Mouse (Mus musculus) adipocyte (in vitro differentiated cells): ENCODE data around the gene Pcyt2.
A peak's percentile ranks its signal among the peaks of the same experiment; 100 is the strongest.
"Not testable (repeated sequence)": the region's sequence is repeated elsewhere in the genome, so short reads cannot be mapped to it uniquely, and the experiment has no call there.

Source experiments
- DNase-seq: peaks from one replicate; pipeline ENCODE4 v3.0.0-alpha.2; 2016; ENCODE audit warnings: low spot score

Gene Pcyt2

GRCm38 (mm10) chr11:120615606-120616203 lies 2.0 kb downstream of the Pcyt2 start:
- no peak for DNase-seq

GRCm38 (mm10) chr11:120615167-120615566 lies 2.6 kb downstream of the Pcyt2 start:
- no peak for DNase-seq

GRCm38 (mm10) chr11:120613976-120614375 lies 3.8 kb downstream of the Pcyt2 start:
- DNase-seq, result no peak

- no peak for DNase-seq
Measured at GRCm38 (mm10) chr11:120613481-120613972, 4.2 kb downstream of the Pcyt2 start.

GRCm38 (mm10) chr11:120612763-120613162 lies 5.0 kb downstream of the Pcyt2 start:
- peak; percentile 45 for DNase-seq

GRCm38 (mm10) chr11:120610477-120611046 lies 7.2 kb downstream of the Pcyt2 start:
- no peak for DNase-seq

GRCm38 (mm10) chr11:120609250-120609649 lies 8.5 kb downstream of the Pcyt2 start:
- DNase-seq, result no peak

- no peak for DNase-seq
Measured at GRCm38 (mm10) chr11:120608241-120609034, 9.3 kb downstream of the Pcyt2 start, which contains the start of gene Npb. TSS of gene Npb (plus strand) at chr11:120608477.

GRCm38 (mm10) chr11:120606764-120607163 lies 11.0 kb downstream of the Pcyt2 start:
- DNase-seq, result no peak

GRCm38 (mm10) chr11:120605667-120606066 lies 12.1 kb downstream of the Pcyt2 start:
- no peak for DNase-seq

GRCm38 (mm10) chr11:120603545-120603944 lies 14.2 kb downstream of the Pcyt2 start:
- DNase-seq, result no peak

- DNase-seq, result no peak
Measured at GRCm38 (mm10) chr11:120600716-120601115, 17.0 kb downstream of the Pcyt2 start.

GRCm38 (mm10) chr11:120598990-120599549 lies 18.7 kb downstream of the Pcyt2 start:
- DNase-seq, result no peak

- DNase-seq, result peak; percentile 94
Measured at GRCm38 (mm10) chr11:120598283-120598989, 19.3 kb downstream of the Pcyt2 start, which contains the start of the genes Alyref and Anapc11. TSS of gene Alyref (minus strand) at chr11:120598365. TSS of gene Anapc11 (plus strand) at chr11:120598421.

GRCm38 (mm10) chr11:120597240-120598235 lies 20.2 kb downstream of the Pcyt2 start:
- DNase-seq, result peak; percentile 37

- DNase-seq, result no peak
Measured at GRCm38 (mm10) chr11:120588531-120588930, 29.2 kb downstream of the Pcyt2 start.

- DNase-seq, result no peak
Measured at GRCm38 (mm10) chr11:120583937-120584336, 33.8 kb downstream of the Pcyt2 start.

GRCm38 (mm10) chr11:120582982-120583293 lies 34.8 kb downstream of the Pcyt2 start:
- not testable (repeated sequence) for DNase-seq

- DNase-seq, result peak; percentile 37
Measured at GRCm38 (mm10) chr11:120582268-120582981, 35.3 kb downstream of the Pcyt2 start.
